Mouse (Mus musculus) CH12.LX (cell line): Measurements from ENCODE around the gene Gstp2. TPM values are rescaled to one million over a fixed set of nuclear protein-coding genes. Genes with fewer than 3 reads are reported as not detected.

Source experiments
- DNase-seq: peaks from one replicate; pipeline ENCODE4 v3.0.0-alpha.2; 2013; ENCODE audit errors: extremely low read depth
- H3K27ac ChIP-seq: 2 replicates; pipeline ENCODE4 v1.5.1; 2012; ENCODE audit warnings: low read depth, mild to moderate bottlenecking, control low read depth, moderate library complexity; ENCODE audit not compliant: insufficient read depth
- H3K27me3 ChIP-seq: replicated peaks from 2 replicates; pipeline ENCODE3; 2012; ENCODE audit warnings: inconsistent platforms
- H3K36me3 ChIP-seq, 2 experiments: replicated peaks in 1 of 2; 2 replicates each; pipeline versions ENCODE3 to v1.6.1; 2012; ENCODE audit warnings: inconsistent platforms in 1 of 2, low read length in 1 of 2, mild to moderate bottlenecking in 1 of 2, mixed read lengths in 1 of 2, moderate library complexity in 1 of 2; ENCODE audit not compliant: control insufficient read depth in 1 of 2, insufficient read depth in 1 of 2
- H3K4me1 ChIP-seq, 2 experiments: 2 replicates each; pipeline ENCODE4 v1.6.1; 2012; ENCODE audit warnings: inconsistent platforms in 1 of 2, moderate library complexity in 1 of 2; ENCODE audit not compliant: insufficient read depth in 2 of 2, control insufficient read depth in 1 of 2
- H3K4me2 ChIP-seq: 2 replicates; pipeline ENCODE4 v1.6.1; 2012; ENCODE audit warnings: low read depth, mild to moderate bottlenecking, control low read depth; ENCODE audit not compliant: poor library complexity, insufficient read depth, severe bottlenecking
- H3K4me3 ChIP-seq, 3 experiments: fragments of 150-350 bp in 1 of 3; sonication (generic) in 1 of 3; replicated peaks in 1 of 3; 2 replicates each; pipeline versions ENCODE3 to v1.5.1; 2011 to 2012; ENCODE audit warnings: low read depth in 2 of 3, low read length in 2 of 3, mild to moderate bottlenecking in 2 of 3, moderate library complexity in 2 of 3, control low read depth in 1 of 3, improper control_type of control experiment in 1 of 3, inconsistent platforms in 1 of 3, mixed read lengths in 1 of 3; ENCODE audit not compliant: poor library complexity in 1 of 3
- H3K79me2 ChIP-seq: replicated peaks from 2 replicates; pipeline ENCODE4 v1.6.1; 2012; ENCODE audit warnings: mild to moderate bottlenecking, moderate library complexity; ENCODE audit not compliant: control insufficient read depth, poor library complexity, insufficient read depth, severe bottlenecking; ENCODE audit errors: extremely low read depth
- H3K9ac ChIP-seq: 2 replicates; pipeline ENCODE4 v1.6.1; 2012; ENCODE audit warnings: low read depth, mild to moderate bottlenecking, control low read depth, moderate library complexity; ENCODE audit not compliant: insufficient read depth
- H3K9me3 ChIP-seq: replicated peaks from 2 replicates; pipeline ENCODE3; 2012; ENCODE audit warnings: low read length, inconsistent platforms, mixed read lengths
- CHD1 ChIP-seq: IDR thresholded peaks from 2 replicates; pipeline ENCODE4 v1.6.1; 2012; ENCODE audit warnings: low read depth, low read length, improper control_type of control experiment, inconsistent platforms
- ETS1 ChIP-seq: conservative IDR thresholded peaks from 2 replicates; pipeline ENCODE4 v1.6.1; 2012; ENCODE audit warnings: low read depth, mild to moderate bottlenecking, inconsistent platforms, low read length, improper control_type of control experiment, moderate library complexity
- GABPA ChIP-seq: IDR thresholded peaks from 2 replicates; pipeline ENCODE4 v1.6.1; 2012; ENCODE audit warnings: low read depth, low read length, improper control_type of control experiment, inconsistent platforms; ENCODE audit not compliant: insufficient replicate concordance
- HCFC1 ChIP-seq: IDR thresholded peaks from 2 replicates; pipeline ENCODE4 v1.6.1; 2012; ENCODE audit warnings: low read depth, mild to moderate bottlenecking, inconsistent platforms, low read length, improper control_type of control experiment
- IRF4 ChIP-seq: IDR thresholded peaks from 2 replicates; pipeline ENCODE4 v1.6.1; 2014; ENCODE audit warnings: low read depth, mild to moderate bottlenecking, inconsistent platforms, low read length, improper control_type of control experiment
- MAX ChIP-seq: IDR thresholded peaks from 2 replicates; pipeline ENCODE4 v1.6.1; 2011; ENCODE audit warnings: low read length, improper control_type of control experiment
- MEF2A ChIP-seq: IDR thresholded peaks from 2 replicates; pipeline ENCODE4 v1.6.1; 2014; ENCODE audit warnings: low read depth, mild to moderate bottlenecking, inconsistent platforms, low read length, improper control_type of control experiment, borderline replicate concordance
- POLR2AphosphoS2 ChIP-seq: IDR thresholded peaks from 2 replicates; pipeline ENCODE4 v1.6.1; 2011; ENCODE audit warnings: low read depth, low read length, improper control_type of control experiment
- RCOR1 ChIP-seq: conservative IDR thresholded peaks from 2 replicates; pipeline ENCODE4 v1.6.1; 2012; ENCODE audit warnings: low read depth, mild to moderate bottlenecking, inconsistent platforms, low read length, improper control_type of control experiment
- TBP ChIP-seq: conservative IDR thresholded peaks from 2 replicates; pipeline ENCODE4 v1.6.1; 2011; ENCODE audit warnings: low read depth, low read length, improper control_type of control experiment
- TCF12 ChIP-seq: IDR thresholded peaks from 2 replicates; pipeline ENCODE4 v1.6.1; 2014; ENCODE audit warnings: low read depth, mild to moderate bottlenecking, inconsistent platforms, low read length, improper control_type of control experiment
- USF1 ChIP-seq: IDR thresholded peaks from 2 replicates; pipeline ENCODE4 v1.6.1; 2014; ENCODE audit warnings: low read depth, mild to moderate bottlenecking, inconsistent platforms, low read length, improper control_type of control experiment
- ZMIZ1 ChIP-seq: IDR thresholded peaks from 2 replicates; pipeline ENCODE4 v1.6.1; 2012; ENCODE audit warnings: low read depth, mild to moderate bottlenecking, inconsistent platforms, low read length, improper control_type of control experiment
- dilution Hi-C: fragments of 300-500 bp; cut with MboI; formaldehyde crosslinking; loops from 2 replicates; pipeline ENCODE4 v1.14.3; 2020; ENCODE audit warnings: low sequenced_read_pairs; ENCODE audit not compliant: extremely low pct_unique_long_range_greater_than_20kb, extremely low pct_ligation_motif_present
- in situ Hi-C: fragments of 300-500 bp; cut with MboI; formaldehyde crosslinking; loops from 3 replicates; pipeline ENCODE4 v1.14.3; 2019; ENCODE audit warnings: low sequenced_read_pairs, low pct_ligation_motif_present, low pct_unique_long_range_greater_than_20kb, mixed read lengths
- polyA plus RNA-seq: library from polyadenylated mRNA; unstranded; fragments of >175 nt; gene quantifications from 2 replicates; pipeline ENCODE4 v1.2.1, GENCODE M21; 2012; ENCODE audit warnings: low read depth; ENCODE audit not compliant: insufficient read length
- total RNA-seq, 2 experiments: library from RNA; depleted of rRNA; stranded (reverse); fragments of 300-350 nt in 1 of 2; fragments of >200 nt in 1 of 2; gene quantifications; 2 replicates each; pipeline ENCODE4 v1.2.3; 2012 to 2014

Gstp2 gene
- total and polyA plus RNA-seq, 3 experiments, result 1.4 to 21.1 TPM; not detected in 1

- H3K4me3 ChIP-seq, result no peak overlapping the region
- H3K27ac ChIP-seq, result no peak overlapping the region
- no peak for DNase-seq
- H3K9ac ChIP-seq, result no peak overlapping the region
- H3K9me3 ChIP-seq, result peaks cover 3% of the 10 kb centered on the region
- H3K4me1 ChIP-seq, result peaks cover 23 to 30% of the 10 kb centered on the region in 2 experiments
- no peak for TF ChIP-seq MEF2A
- no peak for TF ChIP-seq ZMIZ1
- no peak for TF ChIP-seq POLR2AphosphoS2
- TF ChIP-seq TBP, result no peak
- no peak for TF ChIP-seq GABPA
- no peak for TF ChIP-seq MAX
- TF ChIP-seq TCF12, result no peak
- no peak for TF ChIP-seq HCFC1
- TF ChIP-seq, all 38 proteins: peak for 0
- in situ Hi-C loops, result no loop called here
- Histone ChIP-seq H3K79me2 (no peaks in the 10 kb centered on the region), H3K27me3 (no peaks in the 10 kb centered on the region), H3K36me3 (no peaks in the 10 kb centered on the region), H3K4me2 (no peak overlapping the region)
- dilution Hi-C loops, result no loop called here
Measured at GRCm38 (mm10) chr19:4057962-4058361, 12.1 kb upstream of the Gstp2 start.

GRCm38 (mm10) chr19:4057389-4057788, 11.6 kb upstream of the Gstp2 start:
- Histone ChIP-seq H3K4me1 (peaks cover 27 to 35% of the 10 kb centered on the region in 2 experiments), H3K79me2 (no peaks in the 10 kb centered on the region), H3K4me3 (no peak overlapping the region), H3K4me2 (no peak overlapping the region), H3K9me3 (peaks cover 3% of the 10 kb centered on the region), H3K27me3 (no peaks in the 10 kb centered on the region), H3K9ac (no peak overlapping the region), H3K27ac (no peak overlapping the region), H3K36me3 (no peaks in the 10 kb centered on the region)
- TF ChIP-seq IRF4 (no peak), ETS1 (no peak), HCFC1 (no peak), CHD1 (no peak), RCOR1 (no peak), ZMIZ1 (no peak), GABPA (no peak)
- in situ Hi-C loops, result no loop called here
- dilution Hi-C loops, result no loop called here
- no peak for DNase-seq

GRCm38 (mm10) chr19:4056727-4057126, 10.9 kb upstream of the Gstp2 start:
- Histone ChIP-seq H3K4me1 (peaks cover 27 to 42% of the 10 kb centered on the region in 2 experiments), H3K9ac (no peak overlapping the region), H3K27ac (no peak overlapping the region), H3K36me3 (no peaks in the 10 kb centered on the region), H3K79me2 (no peaks in the 10 kb centered on the region), H3K4me3 (no peak overlapping the region), H3K9me3 (peaks cover 3% of the 10 kb centered on the region), H3K27me3 (no peaks in the 10 kb centered on the region), H3K4me2 (no peak overlapping the region)
- TF ChIP-seq USF1, result no peak
- DNase-seq, result no peak
- dilution Hi-C loops (no loop called here), in situ Hi-C loops (no loop called here)
